Comparison of ENCODE assay signal across 12 mouse cellular contexts in genomic region chr2:77235896-77236295, GRCm38 (mm10).
"Had no signal": no experiment of that assay in that cellular context is flagged by ENCODE, and none has a peak within 500 bp of the region (broad histone marks: within the 10 kb centered on the region; RNA-seq: fewer than 3 reads in every experiment).

No protein-coding gene starts in this region.

- ATAC-seq: intestine, postnatal 0 days; midbrain, embryonic 15.5 days had no signal

- H3K36me3 ChIP-seq: liver, embryonic 15.5 days had no signal

- DNase-seq: kidney, adult 8-10 months; kidney, postnatal 25 days; right cerebral cortex, postnatal 14 days; thymus, postnatal 36 days had no signal

- H3K27me3 ChIP-seq: liver, embryonic 15.5 days; megakaryocyte, embryonic 14.5 days; midbrain, embryonic 15.5 days had no signal

- H3K9ac ChIP-seq: liver, embryonic 15.5 days; midbrain, embryonic 15.5 days had no signal

- H3K4me3 ChIP-seq: left cerebral cortex, adult 2 months; liver, embryonic 15.5 days; megakaryocyte, embryonic 14.5 days; midbrain, embryonic 15.5 days had no signal

- H3K9me3 ChIP-seq: liver, embryonic 15.5 days; midbrain, embryonic 15.5 days had no signal

- H3K4me2 ChIP-seq: liver, embryonic 11.5 days; liver, embryonic 15.5 days; midbrain, embryonic 11.5 days; midbrain, embryonic 15.5 days had no signal

- H3K4me1 ChIP-seq: liver, embryonic 15.5 days; megakaryocyte, embryonic 14.5 days; midbrain, embryonic 15.5 days had no signal

- H3K27ac ChIP-seq: left cerebral cortex, adult 2 months; liver, embryonic 15.5 days; macrophage; midbrain, embryonic 15.5 days had no signal
